Mouse (Mus musculus) adrenal gland, adult 10 weeks (tissue): ENCODE results near the gene Ankrd13b. TPM values are rescaled to one million over a fixed set of nuclear protein-coding genes. Genes with fewer than 3 reads are reported as not detected.

Experiments used
- polyA plus RNA-seq: library from polyadenylated mRNA; stranded (reverse); fragments of 350-450 nt; fragmentation: Illumina TruSeq; extraction: RNeasy Lipid Tissue Mini Kit (QIAGEN cat#74804); gene quantifications from one replicate; pipeline ENCODE4 v1.2.3, GENCODE M21; 2014; ENCODE audit warnings: low read depth, low replicate concordance

Ankrd13b gene
- polyA plus RNA-seq = not detected

DNA sequence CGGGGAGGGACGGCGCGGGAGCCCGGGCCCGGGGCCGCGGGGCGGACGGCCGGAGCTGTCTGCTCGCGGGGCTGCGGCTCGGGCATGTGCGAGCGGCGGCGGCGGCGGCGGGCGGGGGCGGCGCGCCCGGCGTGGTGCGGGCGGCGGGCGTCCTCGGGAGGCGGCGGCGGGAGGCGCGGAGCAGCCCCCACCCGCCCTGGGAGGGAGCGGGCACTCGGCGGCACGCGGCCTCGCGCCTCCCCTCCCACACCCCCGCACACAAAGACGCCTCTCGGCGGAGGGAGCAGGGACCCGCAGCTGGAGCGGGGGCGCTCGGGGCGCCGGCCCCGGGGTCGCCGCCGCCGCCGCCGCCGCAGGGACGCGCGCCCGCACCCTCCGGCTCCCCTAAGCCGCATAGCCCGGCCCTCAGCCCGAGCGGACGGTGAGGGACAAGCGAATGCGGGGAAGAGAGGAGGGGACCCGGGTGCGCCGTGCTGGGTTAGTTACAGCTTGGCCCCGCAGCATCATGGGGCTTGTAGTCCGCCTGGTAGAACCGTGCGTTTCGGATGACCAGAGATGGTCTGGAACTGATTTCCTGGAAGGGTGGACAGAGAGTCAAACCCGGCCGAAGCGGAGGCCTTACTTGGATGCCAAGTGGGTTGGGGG lies at the start of gene Ankrd13b:
Gene Ankrd13b (minus strand): TSS at position 88 of the 645 bp plus-strand sequence.

DNA sequence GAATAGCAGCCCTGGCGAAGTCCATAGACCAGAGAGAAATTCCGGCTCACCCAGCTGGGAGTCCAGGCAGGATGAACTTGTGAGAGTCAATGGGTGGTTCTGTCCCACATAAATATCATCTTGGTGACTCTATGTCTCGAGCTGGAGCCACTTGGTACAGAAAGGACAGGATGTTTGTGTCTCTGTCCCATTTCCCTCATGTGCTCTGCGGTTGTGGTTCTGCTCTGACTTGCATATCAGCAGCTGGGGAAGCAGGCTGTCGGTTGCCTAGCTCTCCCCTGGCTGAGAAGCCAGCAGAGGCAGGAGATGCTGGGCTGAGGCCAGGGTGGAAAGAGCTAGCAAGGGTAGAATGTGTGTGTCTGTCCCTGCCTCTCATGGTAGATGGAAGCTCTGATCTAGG lies 29.6 kb upstream of the Ankrd13b start, which contains the start of gene Gm10392:
Gene Gm10392 (minus strand): TSS at position 156 of the 400 bp plus-strand sequence.

DNA sequence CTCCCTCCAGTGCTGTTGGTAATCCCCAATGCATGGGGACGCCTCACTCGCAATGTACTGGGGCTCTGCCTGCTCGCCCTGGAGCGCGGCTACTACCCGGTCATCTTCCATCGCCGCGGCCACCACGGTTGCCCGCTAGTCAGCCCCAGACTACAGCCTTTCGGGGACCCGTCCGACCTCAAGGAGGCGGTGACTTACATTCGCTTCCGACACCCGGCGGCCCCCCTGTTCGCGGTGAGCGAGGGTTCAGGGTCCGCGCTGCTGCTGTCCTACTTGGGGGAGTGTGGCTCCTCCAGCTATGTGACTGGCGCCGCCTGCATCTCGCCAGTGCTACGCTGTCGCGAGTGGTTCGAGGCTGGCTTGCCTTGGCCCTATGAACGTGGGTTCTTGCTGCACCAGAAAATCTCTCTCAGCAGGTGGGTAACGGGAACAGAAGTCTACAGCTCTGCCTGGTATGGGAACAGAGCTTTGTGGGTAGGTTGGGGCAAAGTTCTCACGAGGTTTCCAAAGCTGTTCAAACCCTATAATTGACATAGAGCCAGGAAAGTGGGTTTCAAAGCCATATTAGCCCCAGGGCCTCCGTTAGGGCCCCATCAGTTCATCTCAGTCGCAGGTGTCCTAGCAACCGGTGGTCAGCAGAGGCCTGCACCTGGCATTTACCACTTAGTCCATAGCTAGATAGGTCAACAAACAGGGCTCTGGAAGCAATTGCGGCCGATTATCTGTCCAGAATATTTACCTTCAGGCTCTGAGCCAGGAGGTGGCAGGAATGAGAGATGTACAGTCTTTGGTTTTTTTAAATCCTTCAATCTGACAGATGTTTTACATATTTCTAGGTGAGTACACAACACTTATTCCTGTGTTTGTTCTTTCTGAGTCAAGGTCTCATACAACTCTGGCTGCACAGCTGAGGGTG lies 26.4 kb upstream of the Ankrd13b start, which contains the start of gene Trp53i13:
Gene Trp53i13 (minus strand): TSS at position 344 of the 916 bp plus-strand sequence.

DNA sequence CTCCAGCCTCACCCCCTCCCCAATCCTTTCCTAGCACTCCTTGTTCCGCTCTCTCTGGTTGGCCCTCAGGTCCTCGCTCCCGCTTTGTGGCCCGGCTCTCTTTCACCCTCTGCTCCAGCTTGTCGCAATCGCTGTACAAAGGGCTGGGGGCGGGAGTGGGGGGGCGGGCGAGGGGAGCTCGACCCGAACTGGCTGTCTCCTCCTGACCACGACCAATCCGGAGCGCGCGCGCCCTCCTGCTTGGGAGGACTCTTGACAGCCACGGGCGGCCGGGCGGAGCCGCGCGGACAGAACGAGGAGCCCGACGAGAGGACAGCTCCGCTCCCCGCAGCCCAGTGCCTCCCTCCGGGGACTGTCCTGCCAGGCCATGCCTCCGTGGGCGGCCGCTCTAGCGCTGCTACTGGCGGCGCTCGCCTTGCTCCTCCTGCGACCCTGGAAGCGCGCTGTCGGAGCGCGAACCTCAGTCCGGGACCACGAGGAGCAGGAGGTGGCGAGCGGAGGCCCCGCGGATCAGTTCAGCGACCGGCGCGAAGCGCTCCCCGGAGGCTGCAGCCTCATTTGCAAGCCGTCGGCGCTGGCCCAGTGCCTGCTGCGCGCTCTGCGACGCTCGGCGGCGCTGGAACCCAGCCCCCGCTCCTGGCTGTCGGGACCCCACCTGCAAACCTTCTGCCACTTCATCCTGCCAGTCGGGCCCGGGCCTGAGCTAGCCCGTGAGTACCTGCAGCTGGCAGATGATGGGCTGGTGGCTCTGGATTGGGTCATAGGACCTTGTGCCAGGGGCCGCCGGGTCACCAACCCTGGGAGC lies 25.6 kb upstream of the Ankrd13b start, which contains the start of gene Abhd15:
Gene Abhd15 (plus strand): TSS at position 290 of the 805 bp plus-strand sequence.

DNA sequence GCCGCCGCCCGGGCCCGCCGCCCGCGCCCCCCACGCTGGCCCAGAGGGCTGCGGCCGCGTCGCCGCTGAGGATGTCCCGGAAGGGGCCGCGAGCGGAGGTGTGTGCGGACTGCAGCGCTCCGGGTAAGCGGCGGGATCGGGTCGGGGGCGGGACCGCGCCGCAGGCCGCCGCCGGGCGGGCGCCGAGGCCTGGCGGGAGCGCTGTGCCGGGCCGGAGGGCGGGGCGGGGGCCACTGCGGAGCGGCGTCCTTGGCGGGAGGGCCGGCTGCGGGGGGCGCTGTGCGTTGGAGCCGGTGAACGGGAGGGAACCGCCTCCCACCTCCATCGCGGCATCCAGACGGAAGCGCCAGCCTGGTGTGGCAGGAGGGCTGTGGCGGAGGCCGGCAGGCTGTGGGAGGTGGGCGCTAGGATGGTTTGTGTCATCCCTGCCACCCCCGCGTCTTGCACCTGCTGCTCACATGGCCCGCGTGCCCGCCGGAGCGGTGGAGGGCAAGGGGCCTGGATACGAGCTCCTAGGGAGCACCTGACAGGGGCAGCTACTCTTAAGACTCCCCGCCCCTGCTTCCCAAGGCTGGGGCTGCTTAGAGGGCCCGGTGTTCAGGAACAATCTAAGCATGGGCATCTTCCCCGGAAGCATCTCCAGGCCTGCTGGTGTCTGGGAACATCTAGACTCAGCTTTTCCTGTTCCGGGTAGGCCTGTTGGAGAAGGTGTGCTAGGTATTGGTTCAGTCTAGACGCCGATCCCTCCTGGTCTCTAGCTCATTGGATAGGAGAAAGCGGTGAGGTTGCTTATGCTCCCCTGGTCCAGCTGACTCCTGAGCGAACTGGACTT lies 4.2 kb upstream of the Ankrd13b start, which contains the start of gene Git1:
Gene Git1 (plus strand): TSS at position 51 of the 832 bp plus-strand sequence.

DNA sequence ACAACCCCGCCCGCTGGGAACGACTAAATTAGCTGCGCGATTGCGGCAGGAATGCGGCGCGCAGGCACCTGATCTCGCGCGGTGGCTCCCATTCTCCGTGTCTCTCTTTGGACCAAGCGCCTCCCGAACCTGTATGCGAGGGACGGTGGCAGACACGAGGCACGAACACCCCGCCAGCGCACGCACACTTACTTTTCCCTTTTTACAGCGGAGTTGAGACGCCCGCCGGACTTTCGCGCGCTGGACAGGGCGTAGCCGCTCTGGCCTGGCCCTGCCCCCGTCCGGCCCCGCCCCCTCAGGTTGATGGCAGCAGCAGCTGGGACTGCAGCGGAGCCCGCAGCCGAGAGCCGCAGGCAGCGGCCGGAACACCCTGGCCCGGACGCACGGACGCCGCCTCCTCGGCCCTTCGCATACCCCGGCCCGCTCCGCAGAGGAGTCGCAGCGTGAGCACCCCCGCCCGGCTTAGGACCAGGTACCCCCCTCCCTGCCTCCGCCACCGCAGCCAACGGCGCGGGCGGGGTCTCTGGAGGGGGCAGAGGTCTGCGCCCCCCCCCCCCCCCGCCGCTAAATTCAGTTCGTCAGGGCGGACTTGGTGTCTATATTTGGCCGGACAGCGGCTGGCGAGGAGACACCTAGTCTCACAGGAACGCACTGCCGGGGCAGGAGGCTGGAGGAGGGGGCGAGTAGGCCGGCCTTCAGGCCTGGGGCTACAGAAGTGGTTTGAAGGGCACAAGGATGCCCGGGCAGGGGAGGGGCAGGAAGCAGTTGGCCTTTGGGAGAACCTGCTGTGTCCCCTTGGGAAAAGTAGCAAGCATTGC lies 27.0 kb downstream of the Ankrd13b start, which contains the start of gene Coro6:
Gene Coro6 (plus strand): TSS at position 129 of the 818 bp plus-strand sequence.

Other genes with a start within 250 kb of the Ankrd13b start
- gene Coro6, start 27.3 kb downstream of the Ankrd13b start, polyA plus RNA-seq = not detected
- 0.99 TPM for gene Git1, start 3.9 kb upstream of the Ankrd13b start, polyA plus RNA-seq
- gene Abhd15, start 25.4 kb upstream of the Ankrd13b start, polyA plus RNA-seq = 2.3 TPM
- not detected for gene Trp53i13, start 26.3 kb upstream of the Ankrd13b start, polyA plus RNA-seq
- gene Gm10392, start 29.5 kb upstream of the Ankrd13b start, polyA plus RNA-seq = not detected
- gene Taok1, start 118.1 kb upstream of the Ankrd13b start, polyA plus RNA-seq = 99.0 TPM
- 124 TPM for gene Nufip2, start 196.5 kb upstream of the Ankrd13b start, polyA plus RNA-seq
- gene Cryba1, start 235.6 kb upstream of the Ankrd13b start, polyA plus RNA-seq = not detected